Mouse (Mus musculus): ENCODE results near the gene Nab1.

DNA sequence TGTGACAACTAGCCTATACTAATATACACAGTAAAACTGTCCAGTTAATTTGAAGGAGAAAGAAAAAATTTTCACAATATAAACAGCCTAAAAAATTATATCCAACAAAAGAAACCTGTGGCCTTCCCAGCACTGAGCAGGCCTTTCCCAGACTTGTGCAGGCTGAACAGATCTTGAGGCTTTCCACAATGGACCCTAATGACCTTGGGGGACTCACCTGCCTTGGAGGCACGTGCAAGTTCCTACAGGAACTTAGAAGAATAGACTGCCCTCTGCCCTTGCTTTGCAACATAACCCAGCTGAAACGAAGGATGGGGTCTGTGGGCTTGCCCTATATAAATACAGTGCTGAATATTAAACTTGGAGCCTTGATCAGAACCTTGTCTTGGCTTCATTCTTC lies 26.8 kb upstream of the Nab1 start:
- TF ChIP-seq CTCF (IDR thresholded peaks at IDR 0.05; ENCODE audit: extremely low read depth, insufficient read length, insufficient replicate concordance, low read depth, low read length) (no peak), POLR2A (IDR thresholded peaks at IDR 0.05; ENCODE audit: low read depth, low read length) (no peak)
